Mouse (Mus musculus): Measurements from ENCODE around the gene Tjp1.

Gene Tjp1

DNA sequence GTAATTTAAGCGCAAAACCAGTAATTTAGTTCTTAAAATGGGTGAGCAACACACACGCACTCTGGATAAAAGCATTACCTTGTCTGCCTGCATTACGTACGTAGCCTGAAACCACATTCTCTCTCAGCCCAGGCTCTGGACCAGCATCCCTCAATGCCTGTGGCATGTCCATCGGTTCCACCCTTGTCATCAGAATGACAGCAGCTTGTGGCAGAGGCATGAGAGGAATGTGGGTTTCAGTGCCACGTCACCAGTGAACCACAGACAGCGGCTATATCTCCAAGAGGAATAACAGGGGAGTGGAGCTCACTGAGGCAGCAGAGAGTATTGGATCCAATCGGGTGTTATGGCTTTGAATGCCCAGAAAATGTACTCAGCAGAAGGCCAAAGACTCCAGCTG, 88.1 kb downstream of the Tjp1 start:
- no peak for ATAC-seq (ENCODE audit: insufficient number of reproducible peaks, low FRiP score, low TSS enrichment)

- no peak for ATAC-seq (ENCODE audit: insufficient number of reproducible peaks, low FRiP score, low TSS enrichment)
Observed at GRCm38 (mm10) chr7:65438146-65438545, 89.4 kb downstream of the Tjp1 start.

GRCm38 (mm10) chr7:65436921-65437320, 90.7 kb downstream of the Tjp1 start:
- no peak for ATAC-seq (ENCODE audit: insufficient number of reproducible peaks, low FRiP score, low TSS enrichment)

GRCm38 (mm10) chr7:65431018-65431695, 96.4 kb downstream of the Tjp1 start:
- no peak for ATAC-seq (ENCODE audit: insufficient number of reproducible peaks, low FRiP score, low TSS enrichment)

DNA sequence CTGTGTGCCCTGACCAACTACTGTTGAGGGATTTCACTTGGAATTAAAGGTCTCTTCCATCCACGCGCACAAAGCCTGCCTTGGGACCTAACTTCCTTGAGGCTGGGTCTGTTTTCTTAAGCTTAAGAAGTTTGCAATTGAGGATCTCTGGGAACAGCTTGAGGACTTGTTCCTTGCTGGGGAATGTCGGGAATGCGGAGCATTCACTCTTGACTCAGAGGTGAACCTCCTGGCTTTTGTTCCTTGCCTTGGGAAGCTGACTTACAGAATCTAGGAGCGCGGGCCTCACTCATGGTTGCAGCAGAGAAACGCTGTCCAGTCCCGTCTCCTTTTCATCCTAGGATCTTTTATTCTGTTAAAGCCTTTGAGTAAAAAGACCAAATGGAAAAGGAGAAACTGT, 97.2 kb downstream of the Tjp1 start:
- no peak for ATAC-seq (ENCODE audit: insufficient number of reproducible peaks, low FRiP score, low TSS enrichment)

DNA sequence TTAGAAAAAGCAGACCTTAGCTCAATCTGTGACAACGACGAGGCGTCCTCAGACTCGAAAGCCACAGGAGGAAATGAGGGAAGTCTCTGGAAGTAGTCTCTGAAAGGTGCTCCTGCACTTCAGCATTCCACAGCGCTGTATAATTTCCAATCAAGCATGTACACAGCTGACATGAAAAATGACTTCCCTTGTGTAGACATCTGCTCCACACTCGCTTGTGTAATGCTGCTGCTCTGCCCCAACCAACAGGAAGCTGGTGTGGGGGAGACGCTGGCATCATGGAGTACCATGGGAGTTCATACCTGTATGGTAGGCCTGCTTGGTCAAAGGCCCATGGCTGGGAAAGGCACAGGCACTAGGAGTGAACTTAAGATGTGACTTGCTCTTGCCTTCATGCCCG, 103.1 kb downstream of the Tjp1 start:
- no peak for ATAC-seq (ENCODE audit: insufficient number of reproducible peaks, low FRiP score, low TSS enrichment)

- ATAC-seq (ENCODE audit: insufficient number of reproducible peaks, low FRiP score, low TSS enrichment), result no peak
Observed at GRCm38 (mm10) chr7:65422456-65422855, 105.1 kb downstream of the Tjp1 start.

- ATAC-seq (ENCODE audit: insufficient number of reproducible peaks, low FRiP score, low TSS enrichment), result no peak
Observed at GRCm38 (mm10) chr7:65421451-65421850, 106.1 kb downstream of the Tjp1 start.

- ATAC-seq (ENCODE audit: insufficient number of reproducible peaks, low FRiP score, low TSS enrichment), result no peak
Observed at GRCm38 (mm10) chr7:65419926-65420325, 107.7 kb downstream of the Tjp1 start.

DNA sequence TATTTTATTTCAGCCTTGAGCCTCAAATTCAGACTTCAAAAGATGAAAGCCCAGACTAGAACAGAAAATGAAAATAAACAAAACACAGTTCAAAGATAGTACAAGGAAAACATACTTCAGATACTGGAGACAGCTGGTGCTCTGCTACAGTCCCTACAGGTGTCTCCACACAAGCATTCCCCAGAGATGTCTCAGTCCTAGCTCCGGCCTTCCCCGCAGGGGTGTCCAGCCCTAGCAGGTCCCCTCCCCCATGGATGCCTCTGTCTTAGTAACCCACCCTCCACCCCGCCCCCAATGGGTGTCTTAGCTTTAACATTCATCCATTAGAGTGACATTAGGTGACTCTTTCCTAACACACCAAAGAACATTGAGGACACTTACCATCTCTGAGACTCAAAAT, 108.6 kb downstream of the Tjp1 start:
- no peak for ATAC-seq (ENCODE audit: insufficient number of reproducible peaks, low FRiP score, low TSS enrichment)

DNA sequence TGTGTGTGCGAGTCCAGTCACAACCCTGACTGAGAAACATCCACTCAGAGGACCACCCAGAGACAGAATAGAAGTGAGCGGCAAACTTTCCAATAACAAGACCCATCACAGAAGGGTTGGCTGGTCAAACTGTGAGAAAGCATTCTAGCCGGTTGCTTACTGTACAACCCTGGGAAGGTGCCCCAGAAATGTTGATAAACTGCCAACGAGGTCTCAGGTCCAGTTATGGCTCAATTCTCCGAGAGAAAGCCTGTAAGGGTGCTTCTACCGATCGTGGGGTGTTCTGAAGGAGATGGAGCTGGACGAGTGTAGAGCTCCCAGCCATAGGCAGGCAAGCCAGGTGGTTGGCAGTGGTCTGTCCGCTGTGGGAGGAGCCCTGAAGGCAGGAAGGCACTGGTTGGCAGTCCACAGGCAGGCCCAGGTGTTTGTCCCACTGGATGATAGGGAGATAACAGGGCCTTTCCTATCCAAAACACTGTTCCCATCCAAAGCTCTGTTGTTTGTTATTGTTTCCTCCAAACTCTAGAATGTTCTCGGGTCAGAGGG, 109.1 kb downstream of the Tjp1 start:
- ATAC-seq (ENCODE audit: insufficient number of reproducible peaks, low FRiP score, low TSS enrichment), result no peak

GRCm38 (mm10) chr7:65417231-65418100, 110.1 kb downstream of the Tjp1 start:
- ATAC-seq (ENCODE audit: insufficient number of reproducible peaks, low FRiP score, low TSS enrichment), result no peak

DNA sequence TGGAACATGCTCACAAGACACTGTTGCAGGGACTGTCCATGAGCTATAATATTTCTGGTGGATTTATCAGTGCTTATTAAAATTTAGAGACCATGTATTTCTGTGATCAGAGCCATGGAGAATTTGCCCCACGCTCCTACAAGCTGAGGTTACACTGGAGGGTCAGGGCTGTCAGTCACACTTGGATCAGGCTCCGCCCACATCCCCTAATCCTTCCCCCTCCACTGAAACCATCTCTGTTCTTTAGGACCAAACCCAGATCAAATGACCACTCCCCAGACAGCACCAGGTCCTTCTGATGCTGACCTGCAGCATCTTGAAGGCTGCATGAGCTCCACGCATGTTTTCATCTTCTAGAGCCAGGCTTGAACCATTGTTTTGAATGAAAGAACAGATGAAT, 111.1 kb downstream of the Tjp1 start:
- no peak for ATAC-seq (ENCODE audit: insufficient number of reproducible peaks, low FRiP score, low TSS enrichment)

DNA sequence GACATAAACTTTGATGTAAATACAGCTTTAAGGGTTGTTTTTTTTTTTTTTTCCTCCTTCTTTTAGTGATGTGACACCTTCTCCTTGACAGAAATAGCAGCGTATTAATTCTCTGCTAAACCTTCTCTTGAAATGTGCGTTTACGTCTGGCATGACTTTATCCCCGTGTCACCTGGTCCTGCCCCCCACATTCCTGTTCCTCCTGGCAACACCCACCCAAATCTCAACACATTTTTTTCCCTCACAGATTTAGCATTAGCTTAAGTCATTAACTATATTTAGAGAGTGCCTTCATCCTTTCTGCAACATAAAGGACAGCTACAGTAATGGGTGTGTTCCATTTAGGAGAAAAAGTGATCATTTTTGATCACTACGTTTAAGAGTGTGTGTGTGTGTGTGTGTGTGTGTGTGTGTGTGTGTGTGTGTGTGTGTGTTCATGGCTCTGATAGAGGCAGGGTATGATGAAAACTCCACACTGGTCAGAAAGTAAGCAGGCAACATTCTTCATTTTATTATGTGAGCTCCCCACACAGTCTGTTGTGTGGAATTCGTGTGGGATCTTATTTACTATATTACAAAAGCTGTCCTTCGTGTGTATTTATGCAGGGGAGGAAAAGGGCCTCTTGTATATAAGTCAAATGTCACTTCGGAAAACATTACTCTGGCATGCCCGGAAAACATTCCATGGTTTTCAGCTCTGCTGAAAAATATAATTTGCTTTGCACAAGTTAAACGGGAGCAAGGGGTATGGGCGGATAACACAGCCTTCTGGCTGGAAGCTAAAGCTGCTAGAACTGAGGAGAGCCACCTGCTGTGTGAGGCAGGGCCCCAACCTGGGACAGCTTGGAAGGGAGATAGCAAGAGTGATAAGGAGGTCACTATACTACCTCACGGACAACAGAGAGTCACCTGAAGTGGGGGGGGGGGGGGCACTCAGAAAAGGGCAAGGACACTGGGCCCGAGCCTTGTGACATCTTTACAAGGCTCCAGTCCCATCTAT, 113.3 kb downstream of the Tjp1 start:
- no peak for ATAC-seq (ENCODE audit: insufficient number of reproducible peaks, low FRiP score, low TSS enrichment)

DNA sequence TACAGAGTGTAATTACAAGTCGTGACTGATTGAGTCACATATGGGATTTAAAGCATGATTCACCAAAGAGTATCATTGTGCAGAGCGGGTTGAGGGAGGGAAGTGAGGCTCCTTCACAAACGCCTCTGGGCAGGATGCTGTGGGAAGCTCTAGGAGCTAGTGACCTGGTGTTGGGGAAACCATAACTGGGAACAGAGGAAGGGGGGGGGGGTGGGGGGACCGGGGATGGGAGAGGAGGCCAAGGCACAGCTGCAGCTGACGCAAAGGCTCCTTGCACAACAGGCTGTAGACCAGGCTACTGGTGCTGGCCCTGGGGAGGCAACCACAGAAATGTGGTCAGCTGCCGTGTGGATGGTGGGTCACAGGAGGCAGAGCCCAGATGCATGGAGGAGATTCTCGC, 116.9 kb downstream of the Tjp1 start:
- ATAC-seq (ENCODE audit: insufficient number of reproducible peaks, low FRiP score, low TSS enrichment), result no peak

DNA sequence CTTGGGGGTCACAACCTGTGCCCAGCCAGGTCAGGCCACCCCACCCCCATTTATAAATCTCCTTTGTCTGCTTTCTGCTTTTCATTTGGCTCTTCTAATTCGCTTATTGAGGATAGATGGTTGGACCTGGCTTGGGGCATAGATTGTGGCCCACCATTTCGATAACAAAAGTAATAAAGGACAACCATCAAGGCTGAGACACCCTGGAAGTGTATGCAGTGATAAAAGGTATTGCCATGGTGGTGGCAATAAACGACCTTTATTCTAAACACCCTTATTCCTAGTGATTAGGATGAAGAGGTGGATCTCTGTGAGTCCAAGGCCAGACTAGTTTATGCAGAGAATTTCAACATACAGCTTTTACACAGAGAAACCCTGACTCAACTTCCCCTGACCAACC, 121.2 kb downstream of the Tjp1 start:
- no peak for ATAC-seq (ENCODE audit: insufficient number of reproducible peaks, low FRiP score, low TSS enrichment)

DNA sequence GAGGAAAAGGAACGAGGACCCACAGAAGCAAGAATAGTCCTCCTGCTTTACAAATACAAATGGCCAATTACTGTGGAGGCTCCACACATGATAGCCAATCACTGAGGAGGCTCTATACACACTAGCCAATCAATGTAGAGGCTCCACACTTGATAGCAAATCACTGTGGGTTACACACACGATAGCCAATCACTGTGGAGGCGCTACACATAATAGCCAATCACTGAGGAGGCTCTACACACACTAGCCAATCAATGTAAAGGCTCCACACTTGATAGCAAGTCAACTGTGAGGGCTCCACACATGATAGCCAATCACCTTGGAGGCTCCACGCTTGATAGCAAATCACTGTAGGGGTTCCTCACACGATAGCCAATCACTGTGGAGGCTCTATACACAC, 125.1 kb downstream of the Tjp1 start:
- ATAC-seq (ENCODE audit: insufficient number of reproducible peaks, low FRiP score, low TSS enrichment), result no peak

DNA sequence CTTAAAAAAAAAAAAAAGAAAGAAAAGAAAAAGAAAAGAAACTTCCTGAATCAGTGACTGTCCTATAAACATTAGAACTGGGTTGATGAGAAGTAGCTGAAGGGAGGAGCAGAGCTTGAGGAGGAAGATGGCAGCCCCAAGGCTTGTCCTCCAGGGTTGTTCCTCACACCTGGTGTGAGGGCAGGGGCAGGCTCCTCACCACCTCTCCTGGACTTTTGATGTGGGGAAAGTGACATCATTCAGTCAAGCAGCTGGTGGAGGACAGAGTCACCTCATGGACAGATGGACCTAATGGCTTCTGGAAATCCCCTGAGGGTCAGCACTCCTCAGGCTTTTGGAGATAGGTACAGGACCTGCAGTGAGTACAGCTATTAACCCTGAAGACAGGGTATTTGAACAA, 126.0 kb downstream of the Tjp1 start:
- no peak for ATAC-seq (ENCODE audit: insufficient number of reproducible peaks, low FRiP score, low TSS enrichment)

- no peak for ATAC-seq (ENCODE audit: insufficient number of reproducible peaks, low FRiP score, low TSS enrichment)
Observed at GRCm38 (mm10) chr7:65395891-65396290, 131.7 kb downstream of the Tjp1 start.

DNA sequence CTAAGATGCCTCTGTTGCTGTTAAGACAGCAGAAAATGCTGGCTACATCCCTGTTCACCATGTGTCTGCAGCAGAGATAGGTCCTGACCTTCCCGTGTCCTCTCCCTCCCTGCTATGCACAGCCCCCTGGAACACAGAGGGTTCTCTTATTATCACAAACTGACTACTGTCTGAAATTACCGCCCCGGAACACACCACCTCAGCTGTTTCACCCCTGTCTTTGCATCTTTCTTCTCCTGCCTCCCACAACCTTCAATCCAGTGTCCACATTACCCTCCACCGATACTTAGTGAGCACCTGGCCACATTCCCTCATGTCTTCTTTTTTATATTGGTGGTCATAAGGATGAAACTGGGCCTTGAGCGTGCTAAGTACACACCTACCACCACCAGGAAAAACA, 132.4 kb downstream of the Tjp1 start:
- no peak for ATAC-seq (ENCODE audit: insufficient number of reproducible peaks, low FRiP score, low TSS enrichment)

Measured in cerebellum, adult (tissue).